In genomic region chr2:36191098-36191941, GRCm38 (mm10) we compare ENCODE assay signal across 19 mouse cellular contexts. TPM values are rescaled to one million over a fixed set of nuclear protein-coding genes. Genes with fewer than 3 reads are reported as not detected.
DNase-seq lines count a peak whose midpoint lies in the region; ATAC-seq and TF ChIP-seq lines count a peak whose summit lies in the region.
"Had no signal": no experiment of that assay in that cellular context is flagged by ENCODE, and none has a peak within 500 bp of the region (broad histone marks: within the 10 kb centered on the region; RNA-seq: fewer than 3 reads in every experiment).

No protein-coding gene starts in this region.

- 0 out of 2 replicates have a peak, but pooled peaks have one; percentile 28 for ATAC-seq in intestine, embryonic 15.5 days
- ATAC-seq in intestine, postnatal 0 days: no peak
- ATAC-seq in lung, embryonic 15.5 days (ENCODE audit: borderline replicate concordance, extremely low read depth, low FRiP score, low TSS enrichment): peak; percentile 83
- no peak for ATAC-seq in embryonic facial prominence, embryonic 13.5 days (ENCODE audit: insufficient number of reproducible peaks, insufficient read depth, low FRiP score, low TSS enrichment, low read depth)
- ATAC-seq in neural tube, embryonic 15.5 days (ENCODE audit: low FRiP score): 0 out of 2 replicates have a peak, but pooled peaks have one; percentile 35
- ATAC-seq in cerebellum, adult (ENCODE audit: insufficient number of reproducible peaks, low FRiP score, low TSS enrichment): no peak
- ATAC-seq: forebrain, embryonic 13.5 days had no signal

- peaks cover 6% of the 10 kb centered on the region for H3K4me1 ChIP-seq in intestine, embryonic 15.5 days (replicated peaks)
- H3K4me1 ChIP-seq in intestine, postnatal 0 days (replicated peaks; ENCODE audit: control insufficient read depth, insufficient read depth, low read length): no peaks in the 10 kb centered on the region
- H3K4me1 ChIP-seq in lung, embryonic 15.5 days: peaks cover 15% of the 10 kb centered on the region
- peaks cover 8% of the 10 kb centered on the region for H3K4me1 ChIP-seq in embryonic facial prominence, embryonic 13.5 days
- H3K4me1 ChIP-seq in neural tube, embryonic 15.5 days: 0 out of 2 replicates have a peak, but pooled peaks cover 4% of the 10 kb centered on the region

- no peaks in the 10 kb centered on the region for H3K9me3 ChIP-seq in intestine, embryonic 15.5 days
- H3K9me3 ChIP-seq in intestine, postnatal 0 days (ENCODE audit: control insufficient read depth): no peaks in the 10 kb centered on the region
- no peaks in the 10 kb centered on the region for H3K9me3 ChIP-seq in lung, embryonic 15.5 days
- H3K9me3 ChIP-seq in embryonic facial prominence, embryonic 13.5 days: no peaks in the 10 kb centered on the region
- no peaks in the 10 kb centered on the region for H3K9me3 ChIP-seq in neural tube, embryonic 15.5 days (replicated peaks)
- H3K9me3 ChIP-seq: forebrain, embryonic 13.5 days; limb, embryonic 13.5 days had no signal

- no peaks in the 10 kb centered on the region for H3K27me3 ChIP-seq in intestine, embryonic 15.5 days (replicated peaks)
- no peaks in the 10 kb centered on the region for H3K27me3 ChIP-seq in intestine, postnatal 0 days (replicated peaks; ENCODE audit: control insufficient read depth, insufficient read depth, low read length)
- H3K27me3 ChIP-seq in lung, embryonic 15.5 days: peaks cover 4% of the 10 kb centered on the region; the same call in 1 of the 2 replicates
- H3K27me3 ChIP-seq in embryonic facial prominence, embryonic 13.5 days: peaks cover under 1% of the 10 kb centered on the region; the same call in 1 of the 2 replicates
- H3K27me3 ChIP-seq in neural tube, embryonic 15.5 days (replicated peaks): no peaks in the 10 kb centered on the region
- H3K27me3 ChIP-seq: forebrain, embryonic 13.5 days had no signal

- no peak for DNase-seq in lung, postnatal 36 days
- DNase-seq in thymus, postnatal 36 days: no peak
- DNase-seq: adrenal gland, adult 8-10 months; cerebellum, adult 11-12 months; cerebellum, postnatal 25 days; gastrocnemius, postnatal 36 days; kidney, adult 9 months; layer of hippocampus, adult 9-11 months; midbrain, embryonic 14.5 days; right cerebral cortex, postnatal 25 days had no signal

- no peak overlapping the region for H3K4me3 ChIP-seq in intestine, embryonic 15.5 days (replicated peaks)
- no peak overlapping the region for H3K4me3 ChIP-seq in intestine, postnatal 0 days (ENCODE audit: low read depth, low read length)
- no peak overlapping the region for H3K4me3 ChIP-seq in lung, embryonic 15.5 days
- H3K4me3 ChIP-seq in embryonic facial prominence, embryonic 13.5 days: no peak overlapping the region
- no peak overlapping the region for H3K4me3 ChIP-seq in neural tube, embryonic 15.5 days (replicated peaks)
- H3K4me3 ChIP-seq: forebrain, embryonic 13.5 days; limb, embryonic 13.5 days had no signal

- 34% methylated on average over 12 of the region's 12 CpGs for WGBS in intestine, embryonic 15.5 days
- 39% methylated on average over 12 of the region's 12 CpGs for WGBS in intestine, postnatal 0 days
- WGBS in lung, embryonic 15.5 days: 21% methylated on average over 12 of the region's 12 CpGs
- 49% methylated on average over 12 of the region's 12 CpGs for WGBS in embryonic facial prominence, embryonic 13.5 days
- 50% methylated on average over 12 of the region's 12 CpGs for whole genome bisulfite sequencing in neural tube, embryonic 15.5 days

- H3K4me2 ChIP-seq in intestine, embryonic 15.5 days (replicated peaks): no peak overlapping the region
- no peak overlapping the region for H3K4me2 ChIP-seq in intestine, postnatal 0 days (replicated peaks; ENCODE audit: low read depth)
- H3K4me2 ChIP-seq in lung, embryonic 15.5 days: peak overlapping the region; percentile 24; the same call in 1 of the 2 replicates
- no peak overlapping the region for H3K4me2 ChIP-seq in embryonic facial prominence, embryonic 13.5 days
- no peak overlapping the region for H3K4me2 ChIP-seq in neural tube, embryonic 15.5 days
- H3K4me2 ChIP-seq: forebrain, embryonic 13.5 days; hindbrain, embryonic 14.5 days; limb, embryonic 13.5 days had no signal

- no peak overlapping the region for H3K9ac ChIP-seq in intestine, embryonic 15.5 days
- H3K9ac ChIP-seq in intestine, postnatal 0 days (ENCODE audit: low read depth, low read length): no peak overlapping the region
- H3K9ac ChIP-seq in lung, embryonic 15.5 days: no peak overlapping the region
- 0 out of 2 replicates have a peak overlapping the region, but pooled peaks have one; percentile 37 for H3K9ac ChIP-seq in embryonic facial prominence, embryonic 13.5 days
- H3K9ac ChIP-seq in neural tube, embryonic 15.5 days (replicated peaks): no peak overlapping the region
- H3K9ac ChIP-seq: forebrain, embryonic 13.5 days; hindbrain, embryonic 14.5 days; limb, embryonic 13.5 days had no signal

- H3K36me3 ChIP-seq in intestine, embryonic 15.5 days: no peaks in the 10 kb centered on the region
- peaks cover 4% of the 10 kb centered on the region; the same call in 1 of the 2 replicates for H3K36me3 ChIP-seq in intestine, postnatal 0 days (ENCODE audit: control insufficient read depth, insufficient read depth)
- H3K36me3 ChIP-seq in lung, embryonic 15.5 days: no peaks in the 10 kb centered on the region
- peaks cover 7% of the 10 kb centered on the region; the same call in 1 of the 2 replicates for H3K36me3 ChIP-seq in embryonic facial prominence, embryonic 13.5 days
- H3K36me3 ChIP-seq in neural tube, embryonic 15.5 days: no peaks in the 10 kb centered on the region

- no peak overlapping the region for H3K27ac ChIP-seq in intestine, embryonic 15.5 days
- no peak overlapping the region for H3K27ac ChIP-seq in intestine, postnatal 0 days (ENCODE audit: low read depth, low read length)
- H3K27ac ChIP-seq in lung, embryonic 15.5 days: peak overlapping the region; percentile 77
- no peak overlapping the region for H3K27ac ChIP-seq in embryonic facial prominence, embryonic 13.5 days
- H3K27ac ChIP-seq in neural tube, embryonic 15.5 days (replicated peaks): no peak overlapping the region
- H3K27ac ChIP-seq: forebrain, embryonic 13.5 days; hindbrain, embryonic 14.5 days; limb, embryonic 13.5 days had no signal

- TF ChIP-seq CTCF in intestine, postnatal 0 days (IDR thresholded peaks at IDR 0.05; ENCODE audit: low read depth): no peak

RNA-seq across cellular contexts. Expression of gene Ptgs1, which starts 38.9 kb away (rescaled TPM):
- polyA plus RNA-seq in intestine, embryonic 15.5 days (2015; fragmentation: Nextera tagmentation; extraction: Ambion mirVana): 24.7 and 26.0 TPM in 2 replicates
- 29.5 and 31.0 TPM in 2 replicates for polyA plus RNA-seq in intestine, postnatal 0 days (2015; fragmentation: Nextera tagmentation; extraction: Ambion mirVana)
- 48.9 and 54.9 TPM in 2 replicates for polyA plus RNA-seq in lung, embryonic 15.5 days (2015; fragmentation: Nextera tagmentation; extraction: Ambion mirVana)
- polyA plus RNA-seq in embryonic facial prominence, embryonic 13.5 days (2015; fragmentation: Nextera tagmentation; extraction: Ambion mirVana): 6.6 and 6.9 TPM in 2 replicates
- polyA plus RNA-seq in neural tube, embryonic 15.5 days (2015; fragmentation: Nextera tagmentation; extraction: Ambion mirVana): 7.4 and 8.1 TPM in 2 replicates

RNA-seq across cellular contexts. Expression of gene Rbm18, which starts 54.7 kb away (rescaled TPM):
- polyA plus RNA-seq in intestine, embryonic 15.5 days (2015; fragmentation: Nextera tagmentation; extraction: Ambion mirVana): 49.0 and 54.4 TPM in 2 replicates
- 26.5 and 28.9 TPM in 2 replicates for polyA plus RNA-seq in intestine, postnatal 0 days (2015; fragmentation: Nextera tagmentation; extraction: Ambion mirVana)
- polyA plus RNA-seq in lung, embryonic 15.5 days (2015; fragmentation: Nextera tagmentation; extraction: Ambion mirVana): 70.5 and 73.5 TPM in 2 replicates
- polyA plus RNA-seq in embryonic facial prominence, embryonic 13.5 days (2015; fragmentation: Nextera tagmentation; extraction: Ambion mirVana): 82.8 and 85.6 TPM in 2 replicates
- polyA plus RNA-seq in neural tube, embryonic 15.5 days (2015; fragmentation: Nextera tagmentation; extraction: Ambion mirVana): 105 and 112 TPM in 2 replicates

RNA-seq across cellular contexts. Expression of gene Mrrf, which starts 55.1 kb away (rescaled TPM):
- polyA plus RNA-seq in intestine, embryonic 15.5 days (2015; fragmentation: Nextera tagmentation; extraction: Ambion mirVana): 35.1 and 35.9 TPM in 2 replicates
- 17.3 and 20.4 TPM in 2 replicates for polyA plus RNA-seq in intestine, postnatal 0 days (2015; fragmentation: Nextera tagmentation; extraction: Ambion mirVana)
- 31.1 and 32.4 TPM in 2 replicates for polyA plus RNA-seq in lung, embryonic 15.5 days (2015; fragmentation: Nextera tagmentation; extraction: Ambion mirVana)
- 27.6 and 34.7 TPM in 2 replicates for polyA plus RNA-seq in embryonic facial prominence, embryonic 13.5 days (2015; fragmentation: Nextera tagmentation; extraction: Ambion mirVana)
- polyA plus RNA-seq in neural tube, embryonic 15.5 days (2015; fragmentation: Nextera tagmentation; extraction: Ambion mirVana): 20.0 and 27.1 TPM in 2 replicates

Comparison
In these comparisons a context has a peak if more than half of its experiments do, and no peak if none do; other contexts are left out.
1. ATAC-seq: peak in intestine, embryonic 15.5 days (single experiment), lung, embryonic 15.5 days (single experiment) and neural tube, embryonic 15.5 days (single experiment); none in intestine, postnatal 0 days (single experiment), embryonic facial prominence, embryonic 13.5 days (single experiment) and cerebellum, adult (single experiment).